Comparison of ENCODE assay signal across 27 mouse cellular contexts in genomic region chr3:122895189-122895731, GRCm38 (mm10). TPM values are rescaled to one million over a fixed set of nuclear protein-coding genes. Genes with fewer than 3 reads are reported as not detected.
"Had no signal": no experiment of that assay in that cellular context is flagged by ENCODE, and none has a peak within 500 bp of the region (broad histone marks: within the 10 kb centered on the region; RNA-seq: fewer than 3 reads in every experiment).

No protein-coding gene starts in this region.

- ATAC-seq: inflammation-experienced regulatory T-cells, adult 6 months; midbrain, embryonic 13.5 days; midbrain, embryonic 16.5 days had no signal

- H3K36me3 ChIP-seq: lung, embryonic 15.5 days; midbrain, embryonic 10.5 days; midbrain, embryonic 13.5 days; neural tube, embryonic 13.5 days had no signal

- H3K4me3 ChIP-seq: layer of hippocampus, adult 2 months; left cerebral cortex, adult 2 months; lung, embryonic 15.5 days; megakaryocyte, embryonic 14.5 days; midbrain, embryonic 10.5 days; midbrain, embryonic 13.5 days; myocyte; neural tube, embryonic 13.5 days had no signal

- DNase-seq: kidney, adult 2 months; kidney, postnatal 25 days; layer of hippocampus, adult 9-11 months; layer of hippocampus, postnatal 36 days; lung, postnatal 10 days; lung, postnatal 36 days; retina, postnatal 1 day; right cerebral cortex, postnatal 25 days; thymus, postnatal 25 days had no signal

- H3K4me2 ChIP-seq: lung, embryonic 15.5 days; midbrain, embryonic 13.5 days; neural tube, embryonic 13.5 days had no signal

- H3K9me3 ChIP-seq: lung, embryonic 15.5 days; megakaryocyte, embryonic 14.5 days; midbrain, embryonic 10.5 days; midbrain, embryonic 13.5 days; neural tube, embryonic 13.5 days had no signal

- H3K4me1 ChIP-seq: lung, embryonic 15.5 days; megakaryocyte, embryonic 14.5 days; midbrain, embryonic 10.5 days; midbrain, embryonic 13.5 days; neural tube, embryonic 13.5 days had no signal

- H3K27me3 ChIP-seq: lung, embryonic 15.5 days; megakaryocyte, embryonic 14.5 days; midbrain, embryonic 13.5 days; neural tube, embryonic 13.5 days had no signal

- H3K9ac ChIP-seq: liver, embryonic 14.5 days; lung, embryonic 15.5 days; midbrain, embryonic 13.5 days; neural tube, embryonic 13.5 days had no signal

- H3K27ac ChIP-seq: kidney, postnatal 0 days; layer of hippocampus, adult 2 months; left cerebral cortex, adult 2 months; liver, embryonic 14.5 days; lung, embryonic 15.5 days; midbrain, embryonic 10.5 days; midbrain, embryonic 13.5 days; neural tube, embryonic 13.5 days had no signal

RNA-seq across cellular contexts. Expression of gene Fabp2, which starts 0.4 kb away (rescaled TPM):
- polyA plus RNA-seq: inflammation-experienced regulatory T-cells, adult 6 months; kidney, adult 2 months; kidney, embryonic 14.5 days; limb, embryonic 11.5 days; limb, embryonic 14.5 days; midbrain, embryonic 10.5 days; midbrain, embryonic 13.5 days; midbrain, embryonic 16.5 days; myocyte; neural tube, embryonic 13.5 days had no signal

RNA-seq across cellular contexts. Expression of gene Gm10959, which starts 23.9 kb away (rescaled TPM):
- polyA plus RNA-seq: inflammation-experienced regulatory T-cells, adult 6 months; kidney, adult 2 months; kidney, embryonic 14.5 days; kidney, postnatal 0 days; large intestine, adult 2 months; limb, embryonic 11.5 days; limb, embryonic 14.5 days; liver, embryonic 14.5 days; lung, embryonic 15.5 days; midbrain, embryonic 10.5 days; midbrain, embryonic 13.5 days; midbrain, embryonic 16.5 days; myocyte; neural tube, embryonic 13.5 days; stomach, embryonic 14.5 days; thymus, postnatal 0 days had no signal
